Mouse (Mus musculus) layer of hippocampus, postnatal 36 days (tissue): ENCODE results near the gene Ackr3. TPM values are rescaled to one million over a fixed set of nuclear protein-coding genes. Genes with fewer than 3 reads are reported as not detected.
A peak's percentile ranks its signal among the peaks of the same experiment; 100 is the strongest.

Source experiments
- DNase-seq, 2 experiments: peaks; one replicate each; pipeline ENCODE4 v3.0.0; 2022
- total RNA-seq, 2 experiments: library from RNA; stranded (reverse); gene quantifications; 2 replicates each; pipeline ENCODE4 v1.2.3; 2021

Ackr3 gene
- total RNA-seq, 2 experiments from 2014 or later = 16.3 to 17.0 TPM

DNA sequence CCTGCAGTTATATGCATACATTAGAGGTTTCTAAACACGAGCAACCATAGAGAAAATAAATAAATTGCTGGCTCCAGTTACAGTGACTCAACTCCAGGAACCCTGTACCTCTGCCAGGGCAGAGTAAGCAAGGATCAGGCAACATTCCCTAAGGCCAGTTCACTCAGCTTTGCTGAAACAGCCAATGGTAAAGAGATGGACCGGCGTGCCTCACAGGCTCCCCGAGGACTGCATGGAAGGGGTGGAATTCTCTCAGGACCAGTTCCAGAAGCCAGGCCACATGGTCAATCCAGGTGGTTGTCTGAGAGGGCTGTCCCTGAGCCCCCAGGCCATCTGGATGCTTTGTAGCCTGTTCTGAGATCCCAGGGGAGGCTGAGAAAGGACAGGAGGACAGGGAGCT lies 26.8 kb downstream of the Ackr3 start:
- no peak for DNase-seq

DNA sequence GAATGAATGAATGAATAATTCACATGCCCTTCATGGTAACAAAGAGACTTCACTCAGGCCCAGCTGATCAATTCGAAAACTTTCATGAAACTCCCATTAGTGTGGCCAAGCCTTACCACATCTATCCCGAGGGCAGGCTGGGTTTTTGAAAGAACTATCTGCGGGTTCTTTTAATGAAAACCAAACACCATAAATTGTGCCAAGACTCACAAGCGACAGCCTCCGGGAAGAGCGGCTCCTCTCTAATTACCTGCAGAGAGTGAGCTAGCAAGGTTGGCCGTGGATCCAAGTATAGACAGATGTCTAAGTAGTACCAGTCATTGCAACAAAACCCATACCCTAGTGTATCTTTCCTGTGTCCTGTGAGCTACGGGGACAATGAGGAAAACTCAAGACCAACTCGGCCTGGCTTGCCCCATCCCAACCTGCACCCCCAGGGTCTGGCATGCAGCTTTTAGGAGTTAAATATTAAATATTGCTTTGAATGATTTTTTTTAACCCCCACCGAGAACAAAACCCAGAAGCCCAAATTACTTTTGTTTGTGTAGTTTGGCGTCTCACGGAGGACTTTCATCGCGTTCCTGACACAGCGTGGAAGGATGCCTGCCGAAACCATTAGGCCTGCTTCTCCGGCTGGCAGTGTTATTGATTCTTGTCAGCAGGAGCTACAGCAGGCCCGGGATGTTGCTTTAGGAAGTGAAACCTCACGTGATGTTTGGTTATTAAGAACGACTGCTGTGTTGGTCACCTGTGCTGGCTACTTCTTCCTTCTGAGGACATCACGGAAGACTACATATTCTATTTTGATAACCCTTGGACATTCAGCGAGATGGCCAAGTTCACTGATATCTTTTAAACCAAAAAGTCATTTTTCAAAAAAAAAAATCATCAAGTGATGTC lies 28.1 kb downstream of the Ackr3 start:
- no peak for DNase-seq

DNA sequence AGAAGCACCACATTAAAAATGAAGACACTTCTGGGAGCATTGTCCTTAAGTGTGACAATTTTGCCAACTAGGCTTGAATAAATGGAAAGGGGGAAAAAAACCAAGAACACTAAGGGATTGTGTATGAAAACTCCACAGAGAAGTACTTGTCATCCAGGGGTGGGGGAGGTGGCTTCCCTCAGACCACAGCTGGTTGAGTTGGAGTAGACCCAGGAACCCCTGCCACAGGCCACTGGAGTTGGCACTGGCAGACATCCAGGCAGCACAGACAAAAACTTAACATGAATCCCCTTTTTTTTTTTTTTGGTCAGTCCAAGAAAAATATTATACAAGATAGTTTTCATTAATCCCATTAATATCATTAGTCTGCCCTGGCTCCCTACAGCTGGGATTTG lies 28.7 kb downstream of the Ackr3 start:
- DNase-seq = no peak

DNA sequence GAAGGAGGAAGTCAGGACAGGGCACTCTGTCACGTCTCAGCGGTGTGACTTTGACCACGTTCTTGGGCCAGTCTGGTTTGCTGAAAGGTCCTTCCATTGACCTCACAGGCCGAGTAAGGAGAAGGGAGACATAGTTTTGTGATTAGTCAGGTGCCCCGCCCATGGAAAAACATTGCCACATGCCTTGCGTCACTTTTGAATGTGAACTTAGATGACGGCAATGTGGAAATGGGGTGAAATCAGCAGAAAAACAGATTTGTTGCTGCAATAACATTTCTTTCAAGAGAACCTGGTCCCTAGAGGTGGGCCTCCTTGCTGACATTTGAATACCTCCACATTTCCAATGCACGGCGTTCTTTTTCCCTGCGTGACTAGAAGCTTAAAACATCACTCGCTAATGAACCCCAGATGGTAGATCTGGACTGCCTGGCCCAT lies 30.9 kb downstream of the Ackr3 start:
- no peak for DNase-seq

DNA sequence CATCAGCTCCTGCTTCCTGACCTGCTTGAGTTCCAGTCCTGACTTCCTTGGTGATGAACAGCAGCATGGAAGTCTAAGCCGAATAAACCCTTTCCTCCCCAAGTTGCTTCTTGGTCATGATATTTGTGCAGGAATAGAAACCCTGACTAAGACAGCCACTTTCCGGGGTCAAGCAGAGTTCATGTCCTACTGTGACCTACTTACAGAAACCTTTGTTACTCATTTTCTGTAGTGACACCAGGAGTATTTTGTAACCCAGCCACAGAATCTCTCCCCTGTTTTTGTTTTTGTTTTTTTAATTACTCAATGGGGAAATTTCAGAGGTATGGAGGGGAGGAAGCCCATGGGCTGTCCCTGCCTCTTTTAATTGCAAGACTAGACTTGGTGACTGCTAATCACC lies 32.9 kb downstream of the Ackr3 start:
- no peak for DNase-seq

DNA sequence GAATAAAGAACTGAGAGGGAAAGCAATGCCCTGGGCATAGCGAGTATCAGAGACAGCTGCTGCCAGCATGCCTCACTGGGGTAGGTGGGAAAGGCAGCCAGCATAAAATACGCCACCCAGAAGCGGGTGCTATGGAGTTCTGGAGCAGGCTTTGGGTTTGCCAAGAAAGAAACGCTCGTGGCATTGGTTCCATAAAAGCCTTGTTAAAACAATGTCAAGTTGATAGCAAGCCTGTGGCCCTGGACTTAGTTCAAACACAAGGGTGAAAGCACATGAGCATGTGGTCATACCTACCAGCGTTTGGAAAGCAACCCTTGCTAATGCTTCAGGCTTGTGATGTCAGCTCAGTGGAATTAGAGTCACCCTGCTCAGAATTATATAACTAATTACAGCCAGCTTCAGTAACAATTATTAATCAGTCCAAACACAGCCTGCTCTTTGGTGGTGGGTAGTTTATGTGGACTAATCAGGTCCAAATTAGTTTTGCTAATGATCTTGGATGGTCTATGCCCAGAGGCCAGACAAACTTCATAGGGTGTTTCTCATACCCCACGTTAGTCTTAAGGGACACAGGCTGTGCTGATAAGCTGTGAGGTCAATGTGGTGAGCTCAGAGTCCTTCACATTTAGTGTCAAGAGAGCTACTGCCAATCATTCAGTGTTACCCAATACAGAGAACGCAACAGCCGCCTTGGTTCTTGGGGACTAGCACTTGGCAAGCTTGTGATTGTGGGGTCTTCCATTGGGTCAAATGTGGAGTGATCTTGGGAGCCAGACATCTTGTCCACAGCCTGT lies 34.5 kb downstream of the Ackr3 start:
- DNase-seq = peak; percentile 21 to 23

DNA sequence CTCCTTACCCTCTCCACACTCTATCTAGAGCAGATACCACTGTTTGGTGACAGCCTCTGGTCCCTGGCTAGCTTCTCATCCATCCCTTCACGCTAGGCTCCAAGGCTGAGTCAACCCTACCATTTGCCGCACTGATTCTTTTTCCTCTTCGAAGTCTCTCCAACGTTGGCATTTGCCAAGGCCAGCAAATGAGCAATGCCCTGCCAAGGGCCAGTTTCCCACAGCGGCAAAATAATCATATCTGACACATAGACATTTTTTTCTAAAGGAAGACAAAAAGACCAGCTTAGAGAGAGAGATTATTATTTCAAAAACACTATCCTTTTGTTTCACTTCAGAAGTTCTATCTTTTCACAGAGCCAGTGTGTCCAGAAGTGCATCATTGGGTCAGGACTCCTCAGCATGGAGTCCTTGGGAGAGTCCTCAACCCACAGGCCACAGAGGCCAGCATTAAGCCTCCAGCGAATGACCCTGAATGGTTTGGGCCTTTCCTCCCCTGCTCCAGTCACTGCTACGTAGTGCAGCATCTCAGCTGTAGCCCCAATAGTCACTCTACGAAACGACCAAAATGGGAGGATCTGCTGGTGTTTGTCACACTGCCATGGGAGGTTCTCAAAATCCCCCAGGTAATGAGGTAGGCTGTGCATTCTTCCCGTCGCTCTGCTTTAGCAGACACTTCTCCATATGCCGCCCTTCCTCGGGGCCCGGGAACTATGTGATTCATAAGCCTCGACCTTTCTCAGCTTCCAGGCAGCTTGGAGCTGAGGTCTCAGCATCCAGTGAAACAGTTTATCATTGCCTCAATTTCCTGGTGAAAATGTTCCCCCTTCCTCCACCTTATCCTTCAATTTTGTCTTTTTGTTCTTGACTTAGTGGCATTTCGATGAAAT lies 35.8 kb downstream of the Ackr3 start:
- DNase-seq = no peak

DNA sequence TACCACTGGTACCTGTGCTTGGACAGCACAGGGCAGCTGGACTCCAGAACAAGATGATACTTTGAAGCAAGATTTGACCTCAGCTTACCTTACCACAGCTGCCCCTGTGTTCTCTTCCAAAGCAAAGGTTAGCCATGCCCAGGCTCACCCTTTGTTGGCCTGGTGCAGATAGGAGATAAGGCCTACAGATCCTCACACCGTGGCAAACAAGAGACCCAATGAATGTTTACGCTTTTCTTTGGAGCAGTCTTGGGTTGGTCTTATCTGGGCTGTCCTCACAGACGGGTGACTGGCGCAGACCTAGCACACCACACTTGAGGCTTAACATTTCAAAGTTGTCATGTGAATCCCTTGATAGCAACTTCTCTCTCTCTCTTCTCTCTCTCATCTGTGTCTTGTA lies 36.5 kb downstream of the Ackr3 start:
- DNase-seq = no peak

DNA sequence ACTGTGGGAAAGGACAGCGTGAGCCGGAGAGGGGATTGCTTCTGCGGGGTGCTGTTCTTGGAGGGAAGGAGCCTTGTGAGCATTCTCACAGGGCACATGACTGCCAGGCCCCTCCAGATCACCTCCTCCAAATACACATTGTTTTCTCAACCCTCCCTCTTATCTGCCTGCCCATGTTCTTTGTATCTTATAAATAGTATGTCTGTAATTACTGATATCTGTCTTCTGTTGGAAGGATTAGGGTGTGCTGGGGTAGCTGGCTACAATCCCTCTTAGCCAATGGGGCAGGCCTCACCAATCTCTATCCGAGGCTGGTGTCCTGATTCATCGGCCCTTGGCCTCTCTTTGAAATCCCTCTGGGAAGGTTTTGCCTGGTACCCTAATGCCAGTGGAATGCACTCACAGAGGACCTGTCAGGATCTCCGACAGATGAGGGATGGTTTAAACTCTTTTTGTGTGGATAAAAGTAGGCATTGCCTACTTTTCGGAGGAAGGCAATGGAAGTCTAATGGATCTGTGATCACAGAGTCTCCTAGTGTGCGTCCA lies 38.7 kb downstream of the Ackr3 start:
- no peak for DNase-seq

DNA sequence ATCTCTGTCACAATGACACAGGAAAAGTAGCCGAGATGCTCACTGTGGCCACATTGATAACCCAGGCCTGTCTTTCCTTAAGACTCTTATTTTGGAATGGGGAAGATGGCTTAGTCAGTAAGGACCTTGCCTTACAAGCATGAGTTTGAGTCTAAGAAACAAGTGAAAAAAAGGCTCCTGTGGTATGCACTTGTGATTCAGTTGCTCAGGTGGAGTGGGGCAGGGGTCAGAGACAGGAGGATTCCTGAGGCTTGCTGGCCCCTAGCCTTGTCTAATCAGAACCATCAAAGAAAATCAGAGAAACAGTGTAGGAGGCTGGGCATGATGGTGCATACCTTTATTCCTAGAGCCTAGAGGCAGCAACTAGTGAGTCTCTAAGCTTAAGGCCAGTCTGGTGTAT lies 40.8 kb downstream of the Ackr3 start:
- no peak for DNase-seq

DNA sequence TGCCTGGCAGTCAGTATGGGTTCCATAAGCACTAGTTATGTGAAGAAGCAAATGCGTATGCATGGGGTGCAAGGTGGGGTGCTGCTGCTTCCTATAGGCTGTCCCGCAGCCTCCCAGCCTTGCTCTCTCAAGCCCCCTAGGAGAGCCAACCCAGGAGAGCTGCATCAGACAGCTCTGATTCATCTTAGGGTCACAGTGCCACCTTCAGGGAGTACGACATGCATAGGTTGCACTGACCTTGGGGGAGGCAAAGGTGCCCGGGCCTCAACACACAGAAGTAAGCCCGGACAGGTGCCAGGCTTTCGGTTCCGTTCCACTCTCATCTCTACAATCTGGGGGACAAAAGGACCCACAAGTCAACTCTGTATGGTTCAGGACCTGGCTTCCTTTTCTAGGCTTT lies 41.8 kb downstream of the Ackr3 start:
- no peak for DNase-seq

DNA sequence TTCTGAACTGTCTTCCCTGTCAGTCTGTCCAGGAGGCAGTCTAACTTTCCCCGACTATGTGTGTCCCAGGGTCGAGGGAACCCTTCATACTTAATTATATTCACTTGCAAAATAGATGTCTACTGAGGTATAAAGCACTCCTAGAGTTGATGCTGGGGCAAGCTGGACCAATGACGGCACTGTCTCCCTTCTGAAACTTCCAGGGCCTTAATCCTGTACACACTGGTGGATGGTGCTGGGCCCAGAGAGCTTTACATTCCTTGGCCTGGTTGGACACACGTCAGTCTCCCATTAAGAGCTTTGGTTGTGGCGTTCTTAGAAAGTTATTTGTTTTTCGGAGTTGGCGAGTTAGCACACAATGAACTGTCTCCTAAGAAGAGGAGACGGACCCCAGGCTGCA lies 42.3 kb downstream of the Ackr3 start:
- no peak for DNase-seq

DNA sequence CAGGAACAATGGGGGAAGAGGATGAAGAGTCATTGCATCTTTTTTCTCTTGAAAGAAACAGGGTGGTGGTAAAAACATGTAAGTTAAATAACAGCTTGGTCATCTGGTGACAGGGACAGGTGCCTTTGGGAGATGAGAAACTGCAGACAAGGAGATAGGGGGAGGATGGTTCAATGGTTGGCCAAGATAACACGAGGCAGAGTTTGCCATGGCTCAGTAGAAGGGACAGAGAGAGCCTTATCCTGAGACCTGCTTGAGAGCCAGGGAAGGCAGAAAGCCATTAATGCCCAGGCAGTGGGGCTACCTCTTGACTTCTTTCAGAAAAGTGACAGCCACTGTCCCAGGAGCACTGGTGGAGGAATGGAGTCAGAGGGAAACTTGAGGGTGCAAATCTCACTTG lies 43.0 kb downstream of the Ackr3 start:
- DNase-seq = no peak

DNA sequence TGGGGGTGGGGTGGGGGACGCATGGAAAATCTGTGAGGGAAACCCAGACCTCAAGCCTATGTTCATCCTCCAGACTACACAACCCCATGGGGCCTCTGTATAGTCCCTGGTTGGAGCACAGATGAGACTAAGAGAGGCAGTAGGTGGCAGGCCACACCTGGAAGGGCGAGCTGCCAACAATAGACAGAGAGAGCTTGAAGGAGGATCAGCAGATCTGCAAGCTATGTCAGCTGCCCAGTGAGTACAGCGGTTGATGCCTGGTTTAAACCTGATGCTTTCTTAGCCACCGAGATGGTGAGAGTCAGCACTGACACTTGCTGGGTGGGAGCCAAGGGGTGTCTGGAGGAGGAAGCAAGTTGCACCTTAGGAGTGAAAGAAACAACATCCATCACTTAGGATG lies 43.5 kb downstream of the Ackr3 start:
- DNase-seq = no peak

DNA sequence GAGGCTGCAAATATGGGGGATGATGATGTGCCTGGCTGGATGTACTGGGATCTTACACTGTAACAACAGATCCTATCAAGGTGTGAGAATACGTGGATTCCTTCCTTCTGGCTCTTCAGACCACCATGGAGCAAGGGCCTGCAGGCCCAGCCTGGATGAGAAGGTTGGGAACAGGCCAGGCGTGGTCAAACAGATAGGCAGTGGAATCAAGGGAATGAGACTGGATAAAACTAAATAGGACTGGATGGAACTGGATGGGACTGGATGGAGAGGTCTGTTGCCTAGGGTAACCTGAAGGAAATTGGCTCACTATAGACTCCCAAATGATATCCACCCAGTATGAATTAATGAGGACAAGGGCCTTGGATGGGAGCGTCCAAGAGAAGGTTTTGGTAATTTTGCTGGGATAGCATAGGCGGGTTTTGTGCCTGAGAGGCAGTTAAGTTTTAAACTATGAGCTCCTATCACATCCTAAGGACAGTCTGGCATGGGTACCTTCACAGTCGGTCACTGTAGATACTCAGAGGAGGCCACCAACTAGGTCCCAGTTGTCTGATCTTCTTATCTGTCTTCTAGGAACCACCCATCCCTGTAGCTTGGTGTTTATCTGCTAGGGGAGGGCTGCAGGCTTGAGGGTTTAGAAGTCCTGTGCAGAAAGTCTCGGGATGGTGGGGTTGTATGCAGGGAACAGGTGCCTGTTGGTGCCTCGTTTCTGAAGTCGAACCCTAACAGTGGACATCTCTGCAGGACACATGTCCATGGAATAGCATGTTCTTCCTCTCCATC lies 44.2 kb downstream of the Ackr3 start:
- no peak for DNase-seq

DNA sequence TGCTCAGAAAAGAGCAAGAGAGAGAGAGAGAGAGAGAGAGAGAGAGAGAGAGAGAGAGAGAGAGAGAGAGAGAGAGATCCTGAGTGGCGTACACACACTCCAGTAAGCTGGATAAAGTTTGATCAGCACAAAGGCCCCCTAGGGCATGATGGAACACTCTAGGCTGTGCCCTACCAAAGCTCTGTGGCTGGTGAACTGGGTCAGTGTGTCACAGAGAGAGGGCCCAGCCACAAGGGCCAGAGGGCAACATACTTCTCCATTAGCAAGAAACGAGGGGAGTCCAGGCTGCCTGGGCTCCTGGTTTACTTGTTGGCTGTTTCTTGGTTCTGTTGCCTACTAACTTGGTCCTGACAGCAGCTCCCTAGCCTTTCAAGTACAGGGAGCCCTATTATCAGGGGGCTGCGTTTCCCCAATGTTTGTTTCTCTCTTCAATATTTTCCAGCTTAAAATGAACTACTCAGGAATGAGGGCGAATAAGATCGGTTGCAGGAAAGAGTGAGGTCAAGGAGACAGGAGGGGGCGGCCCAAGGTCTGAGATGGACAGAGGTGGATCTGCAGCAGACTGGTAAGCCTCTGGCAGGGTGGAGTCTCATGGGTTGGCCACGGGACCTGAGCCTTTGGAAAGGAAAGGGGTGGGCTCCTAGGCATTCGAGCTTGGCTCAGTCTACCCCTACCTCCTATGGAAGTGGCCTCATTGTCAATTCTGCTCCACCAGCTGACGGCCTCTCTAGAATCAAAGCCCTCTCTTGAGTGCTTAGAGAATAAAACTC lies 45.4 kb downstream of the Ackr3 start:
- DNase-seq = no peak

DNA sequence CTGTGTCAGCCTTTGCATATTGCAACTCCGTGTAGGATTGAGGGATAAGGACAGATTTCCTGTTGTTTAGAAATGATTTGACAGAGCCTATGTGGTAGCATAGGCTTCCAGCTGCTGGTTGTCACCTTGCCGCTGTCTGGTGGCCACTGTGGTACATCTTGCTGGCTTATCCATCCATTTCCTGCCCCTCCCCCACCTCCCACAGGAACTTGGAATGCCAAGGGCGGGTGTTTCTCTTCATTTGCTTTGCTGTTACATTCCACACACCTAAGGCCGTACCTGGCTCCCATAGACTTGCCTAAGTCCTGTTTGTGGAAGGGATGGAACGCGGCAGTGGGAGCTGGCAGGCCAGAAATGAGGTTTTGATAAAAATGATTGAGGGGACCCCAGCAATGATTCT lies 46.6 kb downstream of the Ackr3 start:
- DNase-seq = no peak

DNA sequence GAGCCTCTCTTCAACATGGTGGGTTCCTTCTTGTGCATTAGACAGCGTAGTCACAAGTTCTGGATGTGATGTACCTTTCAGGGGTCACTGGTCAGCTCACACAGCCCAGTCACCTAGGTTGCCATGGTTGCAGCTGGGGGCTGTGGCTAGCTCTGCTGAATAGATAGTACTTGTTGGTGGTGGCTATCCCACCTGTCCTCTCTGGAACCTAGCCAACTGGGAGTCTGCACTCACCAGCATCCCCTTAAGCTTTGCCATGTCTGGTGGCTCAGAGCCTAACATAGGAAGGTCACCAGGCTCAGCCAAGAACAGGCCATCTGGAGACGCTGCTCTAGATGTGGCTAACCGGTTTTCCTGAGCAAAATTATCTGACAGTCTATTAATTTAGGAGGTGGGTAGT lies 47.4 kb downstream of the Ackr3 start:
- no peak for DNase-seq

DNA sequence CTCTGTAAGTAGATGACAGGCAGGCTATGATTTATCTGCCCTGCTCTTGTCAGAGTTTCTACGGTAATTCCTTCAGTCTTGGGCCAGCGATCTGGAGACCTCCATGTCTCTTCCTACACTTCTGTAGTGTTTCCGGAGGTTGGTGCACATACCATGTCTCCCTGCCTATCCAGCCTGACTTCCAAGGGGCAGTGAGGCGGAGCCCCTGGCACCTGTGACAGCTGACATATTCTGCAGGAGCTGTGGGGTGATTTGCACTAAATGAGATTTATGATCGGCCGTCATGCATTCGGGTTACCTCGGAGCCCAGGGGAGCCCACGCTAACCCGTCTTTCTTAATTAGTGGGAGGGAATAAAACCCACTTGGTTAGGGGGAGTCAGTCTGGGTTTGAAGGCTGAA lies 49.7 kb downstream of the Ackr3 start:
- DNase-seq = no peak

DNA sequence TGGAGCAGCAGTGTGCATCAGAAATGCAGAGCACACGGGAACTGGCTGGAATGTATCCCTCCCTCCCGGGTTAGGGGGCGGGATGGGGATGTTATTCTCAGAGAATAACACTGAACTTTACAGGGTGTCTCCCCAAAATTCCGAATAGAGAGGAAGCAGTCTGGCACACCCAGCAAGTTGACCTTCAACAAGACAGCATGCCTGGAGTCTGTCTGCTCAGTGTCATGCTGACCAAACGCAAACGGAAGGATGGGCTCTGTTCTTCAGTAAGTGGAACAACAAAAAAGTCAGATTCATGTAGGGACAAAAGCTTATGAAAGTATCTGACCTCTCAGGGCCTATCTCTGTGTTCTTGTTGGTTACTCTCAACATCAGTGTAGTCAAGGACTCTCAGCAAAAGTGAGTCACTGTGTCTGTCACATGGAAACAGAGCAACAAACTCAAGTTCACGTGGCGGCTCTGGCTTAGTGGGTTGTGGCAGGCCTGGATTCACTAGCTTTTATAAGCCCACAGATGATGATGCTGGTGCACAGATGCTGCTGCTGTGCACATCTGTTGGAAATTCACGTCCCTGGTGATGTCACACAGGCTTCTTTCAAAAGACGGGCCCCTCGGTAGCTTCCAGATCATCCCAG lies 54.6 kb downstream of the Ackr3 start:
- DNase-seq = no peak
